Mouse (Mus musculus): ENCODE results near the gene Tmem263.

DNA sequence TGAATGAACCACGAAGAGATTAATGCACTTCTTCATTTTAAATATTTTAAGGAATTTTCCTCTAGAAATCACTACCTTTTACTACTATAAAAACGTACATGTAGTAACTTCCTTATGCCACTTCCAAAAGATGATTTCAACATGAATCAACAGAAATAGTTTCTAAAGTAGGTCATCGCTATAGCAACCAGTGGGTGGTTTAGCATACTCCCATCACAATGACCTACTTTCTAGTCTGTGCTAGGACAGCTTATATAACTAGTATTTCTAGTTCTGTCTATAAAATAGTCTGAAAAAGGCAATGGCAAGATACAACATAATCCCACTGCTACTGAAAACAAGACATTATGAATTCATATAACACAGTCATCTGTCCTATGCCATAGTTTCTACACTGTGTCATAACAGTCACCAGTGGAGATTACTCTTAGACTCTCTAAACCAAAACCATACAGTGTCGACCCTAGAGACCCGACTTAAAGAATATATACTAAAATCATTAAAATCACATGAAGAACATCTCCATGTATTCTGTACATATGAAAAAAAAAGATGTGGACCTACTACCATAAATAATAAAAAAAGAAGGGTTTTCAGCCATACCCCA is 59.4 kb downstream of the Tmem263 start:
- no peak for TF ChIP-seq EP300 (IDR thresholded peaks at IDR 0.05; ENCODE audit: low read depth)
- TF ChIP-seq CTCF (IDR thresholded peaks at IDR 0.05; ENCODE audit: low read depth): no peak

Measured in liver, postnatal 0 days (tissue).